Mouse (Mus musculus) c-Kit-positive CD71-positive TER-119-positive erythroid progenitor cells, embryonic 14.5 days (primary cell): ENCODE results near the gene Trpc4.

Experiments used
- DNase-seq: peaks from one replicate; pipeline ENCODE4 v3.0.0-alpha.2; 2013; ENCODE audit warnings: low spot score

Trpc4 gene

DNA sequence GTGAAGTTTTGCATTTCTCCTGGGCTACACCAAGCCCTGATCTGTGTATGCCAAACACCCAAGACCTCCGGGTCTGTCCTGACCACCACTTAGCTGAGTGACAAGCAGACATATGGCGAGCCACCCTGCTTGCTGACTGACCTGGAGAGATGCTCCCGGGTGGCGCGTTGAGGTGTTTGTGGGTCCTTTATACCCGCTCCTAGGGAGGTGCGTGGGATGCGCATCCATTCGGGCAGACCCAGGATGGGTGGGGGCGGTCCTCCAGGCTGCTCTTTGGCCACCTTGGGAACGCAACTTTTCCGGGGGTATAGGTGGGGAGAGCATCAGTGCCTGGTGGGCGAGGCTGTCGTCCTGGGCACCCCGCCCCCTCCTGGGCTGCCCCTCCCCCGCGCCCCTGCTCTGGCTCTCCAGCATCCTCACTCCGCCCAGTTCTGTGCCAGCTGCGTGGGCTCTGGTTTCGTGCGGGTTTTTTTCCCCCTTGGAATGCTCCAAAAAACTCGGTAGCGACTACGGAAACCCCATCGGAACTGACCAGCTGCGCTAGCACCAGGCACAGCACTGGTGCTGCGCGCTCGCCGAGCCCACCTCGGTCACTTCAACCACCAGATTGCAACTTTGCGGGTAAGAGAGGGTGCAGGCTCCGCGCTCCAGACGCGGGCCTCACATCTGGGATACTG is at the start of gene Trpc4:
Gene Trpc4, plus strand, starts transcription at position 397 of the 677 bp plus-strand sequence.
- no peak for DNase-seq

DNA sequence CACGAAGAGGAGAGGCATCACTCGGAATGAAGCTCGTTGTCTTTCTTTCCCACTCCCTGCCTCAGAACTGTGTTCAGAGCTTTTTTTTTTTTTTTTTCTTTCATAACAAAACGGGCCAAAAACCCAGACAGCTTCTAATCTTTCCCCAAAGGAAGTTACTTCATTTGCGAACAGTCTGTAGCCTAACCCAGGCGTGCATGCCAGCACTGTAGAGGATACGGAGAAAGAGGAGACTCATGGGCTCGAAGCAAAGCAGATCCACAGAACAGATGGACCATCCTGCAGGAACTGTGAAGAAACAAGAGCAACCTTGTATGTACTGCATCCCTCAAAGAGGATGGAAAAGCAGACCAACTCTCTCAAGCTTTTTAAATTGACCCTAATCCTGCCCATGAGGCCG is 44.3 kb upstream of the Trpc4 start:
- DNase-seq, result no peak

DNA sequence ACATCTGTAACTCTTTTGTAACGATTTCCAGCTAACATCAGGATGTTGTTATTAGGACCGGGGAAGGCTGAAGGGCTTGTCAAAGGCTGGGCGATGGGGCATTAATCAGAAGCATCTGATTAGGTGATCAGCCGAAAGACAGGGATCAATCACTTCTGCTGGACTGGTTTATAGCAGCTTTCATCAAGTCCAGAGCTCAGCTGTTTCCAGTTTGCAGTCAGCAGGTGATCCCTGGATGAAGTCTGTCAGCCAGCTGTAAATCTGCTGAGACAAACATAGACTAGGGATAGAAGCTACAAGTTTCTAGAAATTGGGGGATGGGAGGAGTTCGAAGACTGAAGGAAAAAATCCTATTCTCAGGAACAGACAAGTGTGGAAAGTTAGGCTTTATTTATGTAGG is 20.5 kb upstream of the Trpc4 start:
- no peak for DNase-seq

DNA sequence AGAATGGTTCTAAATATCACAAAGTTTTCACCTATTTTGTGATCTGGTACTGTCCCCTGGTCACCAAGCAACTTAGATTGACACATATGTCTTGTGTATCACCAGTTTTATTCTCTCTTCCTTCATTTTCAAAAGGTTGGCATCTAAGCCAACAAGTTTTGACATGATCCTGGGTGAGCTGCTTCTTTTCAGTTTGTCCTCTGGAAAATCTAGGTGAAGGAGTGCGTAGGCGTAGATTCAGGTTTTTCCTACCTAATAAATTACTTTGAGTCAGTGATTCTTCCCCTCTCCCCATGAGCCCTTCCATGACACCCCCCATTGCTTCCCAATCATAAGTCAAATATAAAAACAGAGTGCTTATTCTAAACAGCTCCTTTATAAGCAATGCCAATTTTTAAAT is 14.5 kb upstream of the Trpc4 start:
- DNase-seq, result no peak

GRCm38 (mm10) chr3:54154844-54155638 is 794 bp upstream of the Trpc4 start:
- DNase-seq, result no peak

- no peak for DNase-seq
Observed at GRCm38 (mm10) chr3:54156316-54157000, 623 bp downstream of the Trpc4 start.

DNA sequence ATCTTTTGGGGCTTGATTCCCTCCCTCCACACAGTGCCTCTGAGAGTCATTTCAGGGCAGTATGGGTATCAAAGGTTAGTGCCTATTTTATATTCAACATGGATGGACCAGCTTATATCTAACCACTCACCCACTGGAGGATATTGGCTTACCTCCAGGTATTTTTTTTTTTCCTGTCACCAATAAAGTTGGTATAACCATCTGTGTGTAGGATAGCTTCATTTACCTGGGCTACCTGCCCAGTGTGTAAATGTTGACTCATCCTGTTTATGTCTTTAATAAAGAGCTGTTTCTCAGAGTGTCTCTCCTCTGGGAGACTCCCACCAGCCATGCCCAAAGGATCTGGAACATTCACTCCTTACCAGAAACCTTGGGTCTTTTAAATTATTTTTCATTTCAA is 14.9 kb downstream of the Trpc4 start:
- DNase-seq, result no peak

DNA sequence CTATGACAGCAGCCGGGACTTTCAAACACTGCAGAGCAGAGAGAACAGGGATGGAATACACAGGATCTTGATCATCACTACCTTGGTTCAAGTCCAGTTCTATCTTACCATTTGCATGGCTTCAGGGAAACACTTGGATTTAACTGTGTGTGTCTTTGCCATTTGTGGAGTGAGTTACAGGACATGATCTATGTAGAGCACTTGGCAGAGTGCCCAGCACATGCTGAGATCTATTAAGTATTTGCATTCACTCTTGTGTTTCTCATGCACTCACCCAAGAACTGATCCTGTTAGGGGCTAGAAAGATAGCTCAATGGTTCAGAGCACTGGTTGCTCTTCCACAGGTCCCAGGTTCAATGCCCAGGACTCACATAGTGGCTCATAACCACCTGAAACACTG is 21.5 kb downstream of the Trpc4 start:
- no peak for DNase-seq

- peak; percentile 51 for DNase-seq
Observed at GRCm38 (mm10) chr3:54190932-54191668, 35.3 kb downstream of the Trpc4 start.

DNA sequence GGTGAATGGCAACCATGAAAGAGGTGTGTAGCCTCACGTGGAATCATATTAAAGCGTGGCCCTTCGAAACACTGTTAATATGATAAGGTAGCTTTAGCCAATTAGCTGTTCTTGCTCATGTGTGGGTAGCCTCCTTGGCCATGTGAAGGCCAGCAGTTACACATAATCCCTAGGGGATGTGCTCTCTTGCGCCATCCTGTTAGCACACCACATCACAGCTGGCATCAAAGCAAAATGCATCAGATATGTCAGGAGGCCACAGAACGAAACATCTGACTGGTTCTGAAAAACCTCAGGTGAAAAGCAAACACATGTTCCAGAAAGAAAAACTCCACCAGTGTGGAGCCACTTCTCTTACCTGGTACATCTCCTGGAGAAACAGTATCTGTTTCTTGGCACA is 45.4 kb downstream of the Trpc4 start:
- DNase-seq, result no peak

DNA sequence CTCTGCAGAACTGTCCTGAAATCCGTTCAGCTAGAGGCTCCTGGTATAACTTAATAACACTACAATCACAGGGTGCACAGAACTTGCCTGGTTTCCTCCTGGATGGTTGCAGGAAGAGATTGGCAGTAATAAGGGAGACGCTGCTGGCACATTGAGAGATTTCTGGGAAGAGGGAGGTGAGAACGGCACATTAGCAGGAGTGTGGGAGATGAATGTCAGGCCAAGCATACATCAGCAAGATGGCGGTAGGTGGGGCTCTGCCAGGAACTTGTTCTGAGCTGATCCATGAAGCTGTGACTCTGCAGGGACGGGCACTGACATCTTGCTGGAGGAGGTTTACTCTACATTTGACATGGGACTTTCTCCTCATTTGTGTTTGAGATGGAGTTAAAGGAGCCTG is 48.6 kb downstream of the Trpc4 start:
- no peak for DNase-seq

DNA sequence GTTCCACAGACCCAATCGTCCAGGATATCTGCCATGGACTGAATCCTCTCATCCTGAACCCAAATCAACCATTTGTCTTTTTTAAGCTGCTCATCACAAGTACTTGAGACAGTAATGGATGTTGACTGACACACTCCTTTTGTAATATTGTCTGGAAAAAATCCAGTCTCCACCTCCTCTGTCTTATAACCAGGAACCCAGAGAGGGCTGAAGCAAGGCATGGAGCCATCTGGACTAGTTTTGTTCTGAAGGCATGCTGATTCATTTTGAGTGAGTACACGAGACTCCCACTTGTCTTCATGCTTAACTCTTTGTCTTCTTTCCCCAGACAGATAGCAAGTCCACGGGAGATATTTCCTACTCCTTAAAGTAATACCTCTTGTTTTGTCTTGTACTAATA is 54.3 kb downstream of the Trpc4 start:
- DNase-seq, result no peak

- DNase-seq, result no peak
Observed at GRCm38 (mm10) chr3:54211441-54211840, 55.6 kb downstream of the Trpc4 start.

- no peak for DNase-seq
Observed at GRCm38 (mm10) chr3:54222549-54222948, 66.7 kb downstream of the Trpc4 start.

GRCm38 (mm10) chr3:54228463-54228862 is 72.6 kb downstream of the Trpc4 start:
- no peak for DNase-seq

DNA sequence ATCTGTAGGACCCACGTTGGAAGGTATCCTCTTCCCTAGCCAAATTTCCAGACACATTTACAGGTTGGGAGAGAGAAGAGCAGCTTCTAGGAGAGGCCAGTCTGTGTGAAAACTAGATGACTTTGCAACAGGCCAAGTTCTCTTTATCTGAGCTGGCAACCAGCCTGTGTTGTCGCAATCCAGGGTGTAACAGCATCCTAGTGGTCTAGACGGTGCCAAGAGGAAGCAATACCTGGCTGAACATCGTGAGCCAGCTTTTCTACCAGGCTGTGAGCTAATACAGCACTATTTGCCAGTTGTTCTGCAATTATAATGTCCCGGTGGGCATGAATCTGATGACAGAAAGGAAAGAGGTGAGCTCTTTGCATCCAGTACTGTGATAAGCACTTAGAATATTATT is 83.1 kb downstream of the Trpc4 start:
- no peak for DNase-seq

GRCm38 (mm10) chr3:54239426-54239825 is 83.6 kb downstream of the Trpc4 start:
- no peak for DNase-seq

- DNase-seq, result no peak
Observed at GRCm38 (mm10) chr3:54243136-54243535, 87.3 kb downstream of the Trpc4 start.

GRCm38 (mm10) chr3:54244729-54245465 is 89.1 kb downstream of the Trpc4 start:
- DNase-seq, result no peak

- no peak for DNase-seq
Observed at GRCm38 (mm10) chr3:54246416-54246815, 90.6 kb downstream of the Trpc4 start.

GRCm38 (mm10) chr3:54249311-54249710 is 93.5 kb downstream of the Trpc4 start:
- no peak for DNase-seq

- no peak for DNase-seq
Observed at GRCm38 (mm10) chr3:54266943-54267342, 111.1 kb downstream of the Trpc4 start.
